Mouse (Mus musculus): Measurements from ENCODE around the gene Samhd1.

Gene Samhd1

GRCm38 (mm10) chr2:157054816-157055215, 80.2 kb downstream of the Samhd1 start:
- no peak for DNase-seq (ENCODE audit: inconsistent age in 2 of 2, low spot score in 1 of 2)

DNA sequence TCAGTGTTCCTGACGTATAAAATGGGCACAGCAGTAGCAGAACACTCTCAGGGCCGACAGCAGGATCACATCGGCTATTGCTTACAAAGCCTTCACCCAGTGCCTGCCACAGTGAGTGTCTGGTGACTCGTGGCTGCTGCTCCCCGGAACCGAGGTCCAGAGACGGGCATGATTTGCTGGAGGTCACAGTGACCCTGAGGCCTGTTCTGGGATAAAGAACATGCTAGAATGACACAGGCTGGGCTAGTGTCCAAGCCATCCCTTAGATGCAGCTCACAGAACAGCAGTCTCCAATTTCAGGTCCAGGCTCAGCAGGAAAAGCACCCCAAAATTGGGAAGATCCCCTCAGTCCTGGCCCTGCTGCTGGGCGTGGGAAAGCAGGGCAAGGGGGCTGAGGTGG, 80.8 kb downstream of the Samhd1 start:
- peak; percentile 92 to 96 for DNase-seq (ENCODE audit: inconsistent age in 2 of 2, low spot score in 1 of 2)

GRCm38 (mm10) chr2:157053787-157054186, 81.3 kb downstream of the Samhd1 start:
- DNase-seq (ENCODE audit: inconsistent age in 2 of 2, low spot score in 1 of 2) = no peak

DNA sequence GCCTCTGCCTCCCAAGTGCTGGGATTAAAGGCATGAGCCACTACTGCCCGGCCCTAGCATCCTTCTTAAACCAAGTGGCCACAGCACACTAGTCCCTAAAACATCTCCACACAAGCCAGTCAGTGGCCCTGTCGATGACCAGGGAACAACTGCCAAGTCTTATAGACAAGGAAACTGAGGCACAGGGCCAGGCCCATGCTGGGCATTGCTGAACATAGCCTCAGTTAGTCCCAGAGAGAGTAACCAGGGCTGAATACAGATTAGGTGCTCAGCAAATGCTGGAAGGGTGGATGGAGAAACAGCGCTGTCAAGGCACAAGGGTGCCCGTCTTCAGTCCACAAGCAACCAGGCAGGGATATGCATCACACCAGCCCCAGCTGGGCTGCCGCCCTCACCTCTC, 81.9 kb downstream of the Samhd1 start:
- DNase-seq (ENCODE audit: inconsistent age in 2 of 2, low spot score in 1 of 2) = peak in 1 of 2 experiments; percentile 42

DNA sequence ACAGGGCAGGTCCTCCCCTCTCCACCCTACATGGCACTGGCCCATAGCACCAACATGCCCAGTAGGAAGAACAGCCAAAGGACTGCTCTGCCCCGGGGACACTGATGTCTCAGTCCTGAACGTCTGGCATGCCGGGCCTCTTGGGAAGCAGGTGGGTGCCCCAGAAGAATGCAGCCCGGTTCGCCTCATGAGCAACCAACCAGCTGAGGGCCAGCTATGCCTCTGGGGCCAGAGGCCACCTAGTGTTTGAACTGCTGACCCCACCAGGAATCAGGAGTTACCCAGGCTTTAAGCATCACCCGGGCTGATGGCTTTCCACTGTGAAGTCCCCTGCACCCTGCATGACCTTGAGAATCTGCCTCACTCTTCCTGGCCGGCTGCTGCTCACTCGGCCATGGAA, 82.6 kb downstream of the Samhd1 start:
- DNase-seq (ENCODE audit: inconsistent age in 2 of 2, low spot score in 1 of 2) = peak in 1 of 2 experiments; percentile 72

GRCm38 (mm10) chr2:157049831-157050243, 85.2 kb downstream of the Samhd1 start:
- no peak for DNase-seq (ENCODE audit: inconsistent age in 2 of 2, low spot score in 1 of 2)

- no peak for DNase-seq (ENCODE audit: inconsistent age in 2 of 2, low spot score in 1 of 2)
Observed at GRCm38 (mm10) chr2:157048395-157049181, 86.5 kb downstream of the Samhd1 start.
